Mouse (Mus musculus): ENCODE results near the gene Abca8b.
"Not testable (repeated sequence)": the region's sequence is repeated elsewhere in the genome, so short reads cannot be mapped to it uniquely, and the experiment has no call there.

Abca8b gene

GRCm38 (mm10) chr11:109995624-109996023 is at the start of gene Abca8b:
TSS of gene Abca8b (minus strand) at chr11:109995845.
- peak in 1 of 2 experiments; percentile 6 for DNase-seq

GRCm38 (mm10) chr11:110037795-110038194 is 42.1 kb upstream of the Abca8b start:
- DNase-seq = no peak

GRCm38 (mm10) chr11:110028913-110029695 is 33.5 kb upstream of the Abca8b start:
- no peak for DNase-seq

GRCm38 (mm10) chr11:110010836-110011546 is 15.3 kb upstream of the Abca8b start:
- no peak for DNase-seq

GRCm38 (mm10) chr11:109995013-109995412 is 632 bp downstream of the Abca8b start:
- DNase-seq = no peak

GRCm38 (mm10) chr11:109994014-109994413 is 1.6 kb downstream of the Abca8b start:
- no peak for DNase-seq

GRCm38 (mm10) chr11:109991270-109991669 is 4.4 kb downstream of the Abca8b start:
- no peak for DNase-seq

- no peak for DNase-seq
Measured at GRCm38 (mm10) chr11:109990256-109990655, 5.4 kb downstream of the Abca8b start.

- DNase-seq = no peak
Measured at GRCm38 (mm10) chr11:109988164-109988563, 7.5 kb downstream of the Abca8b start.

- not testable (repeated sequence) for DNase-seq
Measured at GRCm38 (mm10) chr11:109987460-109988072, 8.1 kb downstream of the Abca8b start.

- DNase-seq = no peak
Measured at GRCm38 (mm10) chr11:109981872-109982271, 13.8 kb downstream of the Abca8b start.

GRCm38 (mm10) chr11:109970521-109970920 is 25.1 kb downstream of the Abca8b start:
- no peak for DNase-seq

GRCm38 (mm10) chr11:109961495-109962492 is 33.9 kb downstream of the Abca8b start:
- DNase-seq = no peak

- DNase-seq = no peak
Measured at GRCm38 (mm10) chr11:109955185-109955584, 40.5 kb downstream of the Abca8b start.

- DNase-seq = no peak
Measured at GRCm38 (mm10) chr11:109936915-109937314, 58.7 kb downstream of the Abca8b start.

GRCm38 (mm10) chr11:109933207-109933606 is 62.4 kb downstream of the Abca8b start:
- DNase-seq = not testable (repeated sequence)

- no peak for DNase-seq
Measured at GRCm38 (mm10) chr11:109928489-109928888, 67.2 kb downstream of the Abca8b start.

- no peak for DNase-seq
Measured at GRCm38 (mm10) chr11:109926718-109927680, 68.6 kb downstream of the Abca8b start.

GRCm38 (mm10) chr11:109922236-109922635 is 73.4 kb downstream of the Abca8b start:
- no peak for DNase-seq

GRCm38 (mm10) chr11:109919480-109919879 is 76.2 kb downstream of the Abca8b start:
- DNase-seq = no peak

- no peak for DNase-seq
Measured at GRCm38 (mm10) chr11:109916654-109917053, 79.0 kb downstream of the Abca8b start.

Data from spleen, adult 18-20 months (tissue).